Mouse (Mus musculus) liver, embryonic 15.5 days (tissue): Measurements from ENCODE around the gene Vmn1r38. TPM values are rescaled to one million over a fixed set of nuclear protein-coding genes. Genes with fewer than 3 reads are reported as not detected.
"Not testable (repeated sequence)": the region's sequence is repeated elsewhere in the genome, so short reads cannot be mapped to it uniquely, and the experiment has no call there.

Experiments
- ATAC-seq: fragments of 200-750 bp; cut with Nextera tagmentation; 2 replicates; pipeline ENCODE4 v1.8.0; 2017; ENCODE audit warnings: moderate number of reproducible peaks, mild to moderate bottlenecking, moderate library complexity; ENCODE audit not compliant: insufficient read depth
- H3K27ac ChIP-seq: fragments of 300-500 bp; sonication (generic); replicated peaks from 2 replicates; pipeline ENCODE4 v1.5.1; 2015; ENCODE audit warnings: mild to moderate bottlenecking, inconsistent platforms
- H3K27me3 ChIP-seq: fragments of 300-500 bp; sonication (generic); 2 replicates; pipeline ENCODE4 v1.6.1; 2015; ENCODE audit warnings: mild to moderate bottlenecking, inconsistent platforms
- H3K36me3 ChIP-seq: fragments of 300-500 bp; sonication (generic); replicated peaks from 2 replicates; pipeline ENCODE4 v1.6.1; 2015; ENCODE audit warnings: moderate library complexity, mild to moderate bottlenecking, inconsistent platforms
- H3K4me1 ChIP-seq: fragments of 300-500 bp; sonication (generic); replicated peaks from 2 replicates; pipeline ENCODE4 v1.6.1; 2015; ENCODE audit warnings: inconsistent platforms
- H3K4me2 ChIP-seq: fragments of 300-500 bp; sonication (generic); 2 replicates; pipeline ENCODE4 v1.6.1; 2015; ENCODE audit warnings: moderate library complexity, mild to moderate bottlenecking, inconsistent platforms
- H3K4me3 ChIP-seq: fragments of 300-500 bp; sonication (generic); replicated peaks from 2 replicates; pipeline ENCODE4 v1.5.1; 2015; ENCODE audit warnings: mild to moderate bottlenecking, inconsistent platforms
- H3K9ac ChIP-seq: fragments of 300-500 bp; sonication (generic); 2 replicates; pipeline ENCODE4 v1.6.1; 2015; ENCODE audit warnings: moderate library complexity, mild to moderate bottlenecking, inconsistent platforms
- H3K9me3 ChIP-seq: fragments of 300-500 bp; sonication (generic); replicated peaks from 2 replicates; pipeline ENCODE4 v1.6.1; 2016; ENCODE audit warnings: inconsistent platforms
- WGBS: fragments of 180-500 bp; shearing (Covaris S2); methylation state at CpG from one replicate; pipeline ENCODE4 v1.1.7; 2015; ENCODE audit warnings: mixed read lengths; ENCODE audit not compliant: insufficient replicate concordance; 5-methylcytosine and 5-hydroxymethylcytosine counted together
- polyA plus RNA-seq: library from polyadenylated mRNA; unstranded; fragments of >200 nt; fragmentation: Nextera tagmentation; extraction: Ambion mirVana; gene quantifications from 2 replicates; pipeline ENCODE4 v1.2.1, GENCODE M21; 2015

The Vmn1r38 gene
- polyA plus RNA-seq, result not detected in 2 replicates

DNA sequence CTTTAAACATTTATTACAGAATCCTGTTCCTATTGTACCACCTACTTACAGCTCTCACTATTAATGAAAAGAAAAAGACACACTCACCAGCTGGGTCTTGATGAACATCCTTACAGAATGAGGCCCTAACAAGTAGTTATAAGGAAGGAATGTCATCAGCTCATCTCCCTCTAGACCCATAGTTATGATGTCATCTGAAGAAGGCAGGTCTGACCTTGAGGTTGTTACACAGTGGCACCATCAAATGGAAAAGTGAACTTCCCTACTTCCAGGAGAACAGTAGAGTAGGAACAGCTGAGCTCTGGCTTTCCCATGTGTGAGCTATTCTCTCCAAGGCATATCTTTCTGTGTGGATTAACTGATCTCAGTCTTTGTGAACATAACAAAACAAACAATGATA is at the start of gene Vmn1r38:
TSS of gene Vmn1r38 (minus strand) at position 101 of the 400 bp plus-strand sequence.
- H3K4me2 ChIP-seq, H3K9me3 ChIP-seq, H3K27me3 ChIP-seq, H3K4me1 ChIP-seq, H3K36me3 ChIP-seq, H3K4me3 ChIP-seq, ATAC-seq, H3K9ac ChIP-seq, H3K27ac ChIP-seq: not testable (repeated sequence)

DNA sequence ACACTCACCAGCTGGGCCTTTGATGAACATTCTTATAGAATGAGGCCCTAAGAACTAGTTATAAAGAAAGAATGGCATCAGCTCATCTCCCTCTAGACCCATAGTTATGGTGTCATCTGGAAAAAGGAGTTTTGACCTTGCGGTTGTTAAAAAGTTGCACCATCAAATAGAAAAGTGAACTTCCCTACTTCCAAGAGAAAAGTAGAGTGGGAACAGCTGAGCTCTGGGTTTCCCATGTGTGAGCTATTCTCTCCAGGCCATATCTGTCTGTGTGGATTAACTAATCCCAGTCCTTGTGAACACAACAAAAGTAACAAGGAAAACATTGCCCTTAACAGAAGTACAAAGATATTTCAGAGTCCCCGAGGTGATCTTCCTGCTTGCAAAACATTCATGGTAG is 28.1 kb upstream of the Vmn1r38 start, which contains the start of gene Vmn1r39:
TSS of gene Vmn1r39 (minus strand) at position 101 of the 400 bp plus-strand sequence.
- no peaks in the 10 kb centered on the region for H3K9me3 ChIP-seq
- ATAC-seq, result no peak
- no peaks in the 10 kb centered on the region for H3K36me3 ChIP-seq
- H3K4me1 ChIP-seq, result no peaks in the 10 kb centered on the region
- 77% methylated on average over 2 of the region's 2 CpGs for WGBS
- H3K9ac ChIP-seq, result no peak within 1 kb of the TSS
- no peak within 1 kb of the TSS for H3K27ac ChIP-seq
- H3K27me3 ChIP-seq, result no peaks in the 10 kb centered on the region
- no peak within 1 kb of the TSS for H3K4me2 ChIP-seq
- H3K4me3 ChIP-seq, result no peak within 1 kb of the TSS

DNA sequence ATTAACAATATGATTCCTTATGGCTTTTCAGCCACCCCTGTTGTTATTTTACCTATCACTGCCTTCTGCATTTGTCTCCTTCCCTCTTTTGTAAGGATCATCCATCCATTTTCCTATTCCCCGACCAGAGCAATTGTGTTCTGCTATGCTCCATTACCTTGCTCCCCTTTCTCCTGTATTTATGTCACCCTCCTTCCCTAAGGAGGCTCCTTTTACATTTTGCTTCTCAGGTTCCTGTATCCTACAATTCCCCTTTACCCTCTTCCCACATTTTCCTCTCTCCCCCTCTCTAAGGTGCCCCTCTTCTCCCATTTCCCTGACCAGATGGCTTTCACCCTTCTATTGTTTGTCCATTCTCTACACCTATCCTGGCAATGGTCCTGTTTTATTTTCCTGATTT is 23.9 kb upstream of the Vmn1r38 start:
- H3K36me3 ChIP-seq, result no peaks in the 10 kb centered on the region
- no peak for ATAC-seq
- whole genome bisulfite sequencing, result 69% methylated on average over 1 of the region's 1 CpGs
- H3K4me2 ChIP-seq, result no peak overlapping the region
- no peaks in the 10 kb centered on the region for H3K4me1 ChIP-seq
- no peak overlapping the region for H3K9ac ChIP-seq
- H3K27me3 ChIP-seq, result no peaks in the 10 kb centered on the region
- H3K4me3 ChIP-seq, result no peak overlapping the region
- no peaks in the 10 kb centered on the region for H3K9me3 ChIP-seq
- no peak overlapping the region for H3K27ac ChIP-seq

DNA sequence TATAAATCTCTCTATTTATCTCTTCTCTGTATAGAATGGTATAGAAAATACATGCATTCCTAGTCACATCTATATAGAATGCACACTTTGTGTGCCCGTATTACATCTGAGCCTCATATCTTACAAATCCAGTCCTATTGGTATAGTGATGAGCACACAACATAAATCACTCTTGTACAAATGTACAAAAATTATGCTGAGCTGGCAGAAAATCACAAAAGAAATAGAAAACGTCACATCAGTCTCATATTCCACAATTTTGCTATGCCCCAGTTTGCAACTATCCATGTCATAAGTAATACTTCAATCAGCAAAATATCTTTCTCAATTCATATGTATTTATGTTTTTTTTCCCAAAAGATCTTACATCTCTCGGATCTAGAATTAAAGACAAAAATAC is 23.3 kb upstream of the Vmn1r38 start:
- H3K27ac ChIP-seq, result no peak overlapping the region
- WGBS, result 54% methylated on average over 3 of the region's 3 CpGs

DNA sequence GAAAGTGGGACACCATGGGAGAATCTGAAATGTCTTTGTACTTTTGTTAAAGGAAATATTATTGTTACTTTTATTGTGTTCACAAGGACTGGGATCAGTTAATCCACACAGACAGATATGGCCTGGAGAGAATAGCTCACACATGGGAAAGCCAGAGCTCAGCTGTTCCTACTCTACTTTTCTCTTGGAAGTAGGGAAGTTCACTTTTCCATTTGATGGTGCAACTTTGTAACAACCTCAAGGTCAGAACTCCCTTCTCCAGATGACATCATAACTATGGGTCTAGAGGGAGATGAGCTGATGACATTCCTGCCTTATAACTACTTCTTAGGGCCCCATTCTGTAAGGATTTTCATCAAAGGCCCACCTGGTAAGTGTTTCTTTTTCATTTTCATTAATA is 53.3 kb downstream of the Vmn1r38 start, which contains the start of gene Vmn1r37:
TSS of gene Vmn1r37 (plus strand) at position 301 of the 400 bp plus-strand sequence.
- not testable (repeated sequence) for H3K4me1 ChIP-seq, H3K9ac ChIP-seq, H3K36me3 ChIP-seq, H3K27ac ChIP-seq, H3K4me3 ChIP-seq, ATAC-seq, H3K4me2 ChIP-seq, H3K27me3 ChIP-seq, H3K9me3 ChIP-seq

More for the DNA sequence above, 23.3 kb upstream of the Vmn1r38 start:
- Histone ChIP-seq H3K4me3 (no peak overlapping the region), H3K4me1 (no peaks in the 10 kb centered on the region), H3K9ac (no peak overlapping the region), H3K9me3 (no peaks in the 10 kb centered on the region), H3K4me2 (no peak overlapping the region), H3K27me3 (no peaks in the 10 kb centered on the region), H3K36me3 (no peaks in the 10 kb centered on the region)
- ATAC-seq, result no peak

Other genes with a start within 250 kb of the Vmn1r38 start
- gene Mad2l1, start 247.2 kb downstream of the Vmn1r38 start, polyA plus RNA-seq, result 62.1 and 68.9 TPM in 2 replicates
- gene Vmn1r32, start 222.5 kb downstream of the Vmn1r38 start, polyA plus RNA-seq, result 0.03 and 0.06 TPM in 2 replicates
- not detected in 2 replicates for gene Vmn1r33, start 164.3 kb downstream of the Vmn1r38 start, polyA plus RNA-seq
- not detected in 2 replicates for gene Vmn1r34, start 138.7 kb downstream of the Vmn1r38 start, polyA plus RNA-seq
- not detected in 2 replicates for gene Vmn1r35, start 96.7 kb downstream of the Vmn1r38 start, polyA plus RNA-seq
- gene Vmn1r36, start 63.5 kb downstream of the Vmn1r38 start, polyA plus RNA-seq, result not detected in 2 replicates
- gene Vmn1r37, start 53.2 kb downstream of the Vmn1r38 start, polyA plus RNA-seq, result not detected in 2 replicates
- gene Vmn1r39, start 28.0 kb upstream of the Vmn1r38 start, polyA plus RNA-seq, result not detected in 2 replicates
- gene Gng12, start 113.8 kb upstream of the Vmn1r38 start, polyA plus RNA-seq, result 27.8 and 31.2 TPM in 2 replicates